Mouse (Mus musculus): Measurements from ENCODE around the gene Syndig1l.

The Syndig1l gene

DNA sequence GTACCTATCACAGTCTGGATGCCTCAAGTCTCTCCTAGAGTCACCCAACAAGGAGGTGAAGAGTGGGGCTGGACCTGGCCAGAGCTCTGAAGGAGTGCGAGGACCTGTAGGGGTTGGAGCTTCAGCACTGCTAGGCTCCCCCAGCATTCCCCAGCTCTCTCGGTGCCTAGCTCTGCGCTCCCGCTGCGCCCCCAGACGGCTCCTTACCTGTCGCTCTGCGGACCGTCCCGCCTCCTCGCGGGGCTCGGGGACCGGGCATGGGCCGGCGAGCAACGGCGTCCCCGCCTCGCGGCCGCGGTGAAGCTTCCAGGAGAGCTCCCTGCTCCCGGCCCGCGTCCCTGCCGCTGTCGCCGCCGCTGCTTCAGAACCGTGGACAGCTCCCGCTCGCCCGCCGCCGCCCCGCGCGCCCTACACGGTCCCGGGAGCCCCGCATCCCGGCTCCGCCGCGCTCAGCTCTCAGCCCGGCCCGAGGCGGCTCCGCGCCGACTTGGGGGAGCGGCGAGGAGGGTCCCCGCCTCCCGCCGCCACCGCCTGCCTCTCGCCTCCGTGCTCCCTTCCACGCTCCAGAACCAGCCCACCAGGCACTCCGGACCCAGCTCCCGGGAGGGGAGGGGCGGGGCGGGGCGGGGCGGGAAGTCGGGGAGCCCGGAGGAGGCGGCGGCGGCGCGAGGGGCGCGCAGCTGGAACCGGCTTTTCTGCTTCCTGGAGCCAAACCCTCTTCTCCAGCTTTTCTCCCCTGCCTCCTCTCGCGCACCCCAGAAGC is at the start of gene Syndig1l:
Gene Syndig1l (minus strand): TSS at position 513 of the 763 bp plus-strand sequence.
- ChIA-PET POLR2A (interaction anchor here (0.6 to 2.3 kb wide), 23 partner anchors 9 to 209 kb away, joined by 3 to 12 read pairs (median 4); partner anchors contain the start of genes Isca2 (in 2 of the 4) and Npc2 (in 2 of the 4)), CTCF (interaction anchor here (0.5 to 2.0 kb wide), 15 partner anchors 11 to 1720 kb away, joined by 3 to 20 read pairs (median 4); partner anchors contain the start of gene Ltbp2 (in 1 of the 4))

DNA sequence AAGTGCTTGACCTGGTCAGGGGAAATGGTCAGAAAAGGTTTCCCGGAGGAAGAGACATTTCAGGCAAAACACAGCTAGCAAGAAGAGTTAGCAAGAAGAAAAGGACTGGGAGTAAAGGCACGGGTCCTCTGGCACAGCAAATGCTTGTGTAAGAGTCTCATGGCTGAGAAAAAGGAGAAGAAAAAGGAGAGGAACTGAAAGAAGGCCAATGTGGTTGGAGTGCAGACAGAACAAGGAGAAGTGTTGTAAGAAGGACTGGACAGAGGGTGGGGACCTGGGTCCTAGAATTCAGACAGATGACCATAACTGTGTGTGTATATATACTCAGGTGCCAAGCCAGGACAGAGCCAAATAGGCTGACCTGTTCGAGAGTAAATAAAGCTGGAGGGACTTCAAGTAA is 49.5 kb upstream of the Syndig1l start:
- ChIA-PET CTCF (interaction anchor here in 2 of 4 experiments (1.0 to 1.5 kb wide), 2 partner anchors 67 to 94 kb away, joined by 3 to 4 read pairs; no protein-coding TSS in a partner anchor), POLR2A (interaction anchor here in 2 of 4 experiments (0.5 to 15.1 kb wide), 5 partner anchors 13 to 386 kb away, joined by 3 to 161 read pairs (median 4); partner anchors contain the start of genes Isca2 (in 2 of the 2) and Npc2 (in 2 of the 2))

DNA sequence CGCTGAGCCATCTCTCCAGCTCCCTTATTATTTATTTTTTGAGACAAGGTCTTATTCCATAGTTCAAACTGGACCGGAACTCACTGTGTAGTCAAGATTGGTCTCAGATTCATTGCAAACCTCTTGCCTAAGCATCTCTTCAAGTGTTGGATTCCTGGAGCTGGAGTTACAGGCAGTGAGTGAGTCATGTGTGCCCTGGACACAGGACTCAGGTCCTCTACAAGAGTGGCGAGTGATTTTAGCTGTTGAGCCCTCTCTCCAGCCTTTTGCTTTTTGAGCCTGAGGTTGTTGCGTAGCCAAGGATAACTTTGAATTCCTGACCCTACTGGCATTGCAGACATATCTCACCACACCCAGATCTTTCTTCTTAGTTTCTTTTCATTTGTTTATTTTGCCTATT is 47.1 kb upstream of the Syndig1l start:
- ChIA-PET CTCF (interaction anchor here in 3 of 4 experiments (0.6 to 1.6 kb wide), 7 partner anchors 9 to 406 kb away, joined by 3 to 6 read pairs (median 4); no protein-coding TSS in a partner anchor), POLR2A (interaction anchor here in 2 of 4 experiments (0.6 to 0.9 kb wide), 3 partner anchors 19 to 60 kb away, joined by 3 to 4 read pairs (median 3); partner anchors contain the start of genes Isca2 (in 1 of the 2) and Npc2 (in 1 of the 2))

DNA sequence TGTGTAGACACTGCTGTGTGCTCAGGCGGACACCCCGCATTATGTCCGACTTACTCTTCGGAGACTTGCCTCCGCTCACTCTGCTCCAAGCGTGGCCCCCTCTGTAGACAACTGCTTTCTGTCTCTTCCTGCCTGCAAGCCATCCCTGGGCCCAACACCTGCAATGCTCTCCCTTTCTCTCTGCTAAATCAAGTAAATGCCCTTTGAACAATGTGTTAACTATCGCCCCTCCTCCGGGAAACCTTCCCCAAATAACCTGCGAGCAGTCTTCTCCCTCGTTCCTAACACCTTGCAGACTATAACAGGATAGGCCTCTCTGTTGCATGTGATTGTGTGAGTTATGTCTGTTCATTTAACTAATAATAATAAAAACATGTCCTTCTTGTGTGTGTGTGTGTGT is 44.9 kb upstream of the Syndig1l start:
- ChIA-PET CTCF (interaction anchor here in 1 of 4 experiments (1.0 kb wide), 1 partner anchor 73 kb away, joined by 3 read pairs; no protein-coding TSS in a partner anchor), POLR2A (interaction anchor here in 1 of 4 experiments (1.0 to 1.9 kb wide), 2 partner anchors 25 to 57 kb away, joined by 3 to 5 read pairs; no protein-coding TSS in a partner anchor)

DNA sequence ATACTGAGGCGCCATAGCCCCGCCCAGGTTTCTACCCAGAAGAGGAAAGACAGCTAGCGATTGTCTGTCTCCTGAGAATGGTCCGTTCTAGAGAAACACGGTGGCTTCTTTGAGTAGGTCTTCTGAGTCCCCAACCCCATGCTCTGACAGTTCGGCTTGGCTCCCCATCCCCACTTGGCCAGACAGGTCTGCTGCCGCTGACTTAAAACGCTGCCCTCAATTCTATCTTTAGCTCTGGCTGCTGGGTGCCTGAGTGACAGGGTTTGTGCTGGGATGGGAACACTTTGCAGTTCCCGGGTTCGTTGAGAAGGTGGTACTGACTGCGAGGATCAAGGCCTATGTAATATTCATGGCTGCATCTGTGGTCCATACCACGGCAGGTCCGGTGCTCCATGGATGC is 34.7 kb upstream of the Syndig1l start:
- ChIA-PET CTCF (interaction anchor here in 2 of 4 experiments (0.5 to 1.2 kb wide), 4 partner anchors 9 to 168 kb away, joined by 3 to 4 read pairs (median 3); partner anchors contain the start of gene Syndig1l (in 1 of the 2)), POLR2A (interaction anchor here in 2 of 4 experiments (1.0 to 1.4 kb wide), 2 partner anchors 18 to 19 kb away, joined by 3 read pairs; no protein-coding TSS in a partner anchor)

DNA sequence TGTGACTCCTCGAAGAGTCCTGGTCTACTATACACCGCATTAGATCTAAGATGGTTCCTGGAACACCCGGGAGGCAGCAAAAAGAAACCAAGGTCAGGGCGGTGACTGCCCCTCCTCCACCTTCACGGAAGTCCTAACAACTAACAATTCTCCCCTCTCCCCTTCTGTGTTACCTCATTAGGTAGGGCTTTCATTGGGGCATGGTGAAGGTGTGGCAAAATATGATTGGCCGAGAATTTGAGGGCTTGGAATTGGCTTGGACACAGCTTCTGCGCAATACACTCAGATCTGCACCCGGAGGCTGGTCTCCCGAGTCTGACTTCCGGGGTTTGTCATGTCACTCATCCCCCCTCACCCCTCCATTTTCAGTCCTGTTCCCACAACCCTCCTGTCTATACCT is 29.8 kb upstream of the Syndig1l start:
- ChIA-PET CTCF (interaction anchor here in 3 of 4 experiments (0.6 to 2.0 kb wide), 5 partner anchors 27 to 148 kb away, joined by 3 to 6 read pairs (median 5); partner anchors contain the start of gene Ltbp2 (in 1 of the 3)), POLR2A (interaction anchor here in 2 of 4 experiments (0.6 to 2.3 kb wide), 8 partner anchors 10 to 277 kb away, joined by 3 to 11 read pairs (median 4); partner anchors contain the start of genes Aldh6a1 (in 1 of the 2), Arel1 (in 1 of the 2), Fcf1 (in 1 of the 2) and Isca2 (in 1 of the 2))

DNA sequence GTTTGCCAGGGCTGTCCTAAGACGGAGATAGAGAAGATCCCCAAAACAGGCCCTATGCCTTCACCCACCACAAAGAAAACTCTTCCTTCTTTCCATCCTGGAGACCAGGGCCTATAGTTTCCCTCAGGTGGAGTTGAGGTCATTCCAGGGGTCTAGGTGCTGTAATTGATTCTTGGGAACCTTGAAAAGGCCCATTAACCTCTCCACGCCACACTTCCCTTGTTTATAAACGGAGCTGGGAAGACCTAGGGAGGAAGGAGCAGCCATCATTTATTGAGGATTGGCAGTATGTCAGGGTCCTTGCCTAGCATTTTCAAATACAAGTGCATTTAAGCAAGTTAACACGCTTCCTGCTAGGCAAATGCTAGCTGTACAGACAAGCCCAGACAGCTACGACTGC is 28.8 kb upstream of the Syndig1l start:
- POLR2A ChIA-PET: interaction anchor here in 2 of 4 experiments (0.8 to 2.3 kb wide), 4 partner anchors 21 to 232 kb away, joined by 3 to 11 read pairs (median 3); partner anchors contain the start of genes Isca2 (in 1 of the 2) and Npc2 (in 1 of the 2)
- CTCF ChIA-PET: interaction anchor here (0.5 to 2.0 kb wide), 5 partner anchors 28 to 241 kb away, joined by 3 to 6 read pairs (median 5); partner anchors contain the start of gene Ltbp2 (in 1 of the 4)

DNA sequence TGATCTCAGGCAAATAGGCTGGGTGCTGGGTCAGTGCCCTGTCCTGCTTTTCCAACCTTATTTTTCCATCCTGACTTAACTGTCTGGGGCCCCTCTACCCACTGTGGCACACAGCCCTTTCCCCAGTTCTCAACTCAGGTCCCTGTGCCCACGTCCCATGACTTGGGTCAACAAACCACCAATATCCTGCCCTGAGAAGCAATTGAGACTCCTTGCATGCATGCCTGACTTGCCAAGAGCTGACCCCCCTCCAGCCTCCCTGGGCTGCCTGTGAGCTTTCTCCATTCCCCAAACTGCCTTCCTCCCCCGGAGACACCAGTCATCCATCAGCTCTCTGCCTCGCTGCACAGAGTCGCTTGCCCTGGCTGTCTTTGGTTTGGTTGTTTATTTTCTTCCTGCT is 28.4 kb upstream of the Syndig1l start:
- ChIA-PET POLR2A (interaction anchor here in 2 of 4 experiments (0.8 to 2.3 kb wide), 4 partner anchors 21 to 232 kb away, joined by 3 to 11 read pairs (median 3); partner anchors contain the start of genes Isca2 (in 1 of the 2) and Npc2 (in 1 of the 2)), CTCF (interaction anchor here (0.5 to 2.0 kb wide), 5 partner anchors 28 to 241 kb away, joined by 3 to 6 read pairs (median 5); partner anchors contain the start of gene Ltbp2 (in 1 of the 4))

DNA sequence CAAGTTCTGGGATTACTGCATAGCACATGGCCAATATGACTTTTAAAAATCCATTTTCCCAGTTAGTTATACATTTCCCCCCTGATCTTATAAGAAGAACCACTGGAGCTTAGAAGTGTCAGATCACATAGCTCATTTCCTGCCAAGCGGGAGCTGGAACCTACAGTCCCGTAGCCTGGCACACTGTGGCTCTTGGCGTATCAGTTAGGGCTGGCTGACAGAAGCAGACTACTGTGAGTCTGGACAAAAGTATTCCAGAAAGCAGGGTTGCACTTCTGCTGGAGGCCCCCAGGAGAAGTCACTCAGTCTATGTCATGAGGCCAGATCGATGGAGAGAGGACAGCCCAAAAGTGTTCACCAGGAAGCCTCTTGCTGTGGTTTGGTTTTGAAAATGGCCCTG is 27.8 kb upstream of the Syndig1l start:
- ChIA-PET CTCF (no interaction called here), POLR2A (no interaction called here)

DNA sequence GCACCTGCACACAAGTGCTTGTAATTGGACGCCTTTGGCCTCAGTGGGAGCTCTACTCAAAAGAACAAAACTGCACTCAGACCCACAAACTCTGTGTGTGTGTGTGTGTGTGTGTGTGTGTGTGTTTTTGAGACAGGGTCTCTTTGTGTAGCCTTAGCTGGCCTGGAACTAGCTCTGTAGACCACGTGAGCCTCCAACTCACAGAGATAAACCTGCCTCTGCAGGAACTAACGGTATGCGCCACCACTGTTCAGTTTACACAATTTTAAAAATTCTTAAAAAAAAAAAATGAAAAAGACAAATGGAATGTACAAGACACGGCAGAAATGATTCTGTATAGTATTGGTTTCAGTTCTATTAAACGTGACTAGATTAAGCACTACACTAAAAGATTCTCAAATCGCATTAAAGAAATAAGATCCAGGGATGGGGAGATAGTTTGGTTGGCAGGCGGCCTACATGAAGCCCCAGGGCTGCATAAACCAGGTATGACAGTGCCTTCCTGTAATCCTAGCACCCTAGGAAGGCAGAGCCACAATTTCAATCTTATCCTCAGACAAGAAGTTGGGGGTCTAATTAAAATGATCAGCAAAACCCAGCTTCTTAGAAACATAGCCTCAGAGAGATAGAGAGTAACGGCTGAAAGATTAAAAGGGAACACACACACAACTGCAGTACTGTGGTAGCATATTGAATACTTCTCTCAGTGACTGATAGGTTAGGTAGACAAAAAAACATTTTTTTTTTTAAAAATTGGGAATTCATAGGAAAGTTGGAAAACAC is 20.0 kb upstream of the Syndig1l start:
- CTCF ChIA-PET: interaction anchor here in 3 of 4 experiments (0.5 to 1.2 kb wide), 4 partner anchors 48 to 132 kb away, joined by 3 to 4 read pairs (median 4); no protein-coding TSS in a partner anchor
- POLR2A ChIA-PET: interaction anchor here in 3 of 4 experiments (0.6 to 1.6 kb wide), 9 partner anchors 10 to 803 kb away, joined by 3 to 7 read pairs (median 4); partner anchors contain the start of gene Syndig1l (in 1 of the 3)

DNA sequence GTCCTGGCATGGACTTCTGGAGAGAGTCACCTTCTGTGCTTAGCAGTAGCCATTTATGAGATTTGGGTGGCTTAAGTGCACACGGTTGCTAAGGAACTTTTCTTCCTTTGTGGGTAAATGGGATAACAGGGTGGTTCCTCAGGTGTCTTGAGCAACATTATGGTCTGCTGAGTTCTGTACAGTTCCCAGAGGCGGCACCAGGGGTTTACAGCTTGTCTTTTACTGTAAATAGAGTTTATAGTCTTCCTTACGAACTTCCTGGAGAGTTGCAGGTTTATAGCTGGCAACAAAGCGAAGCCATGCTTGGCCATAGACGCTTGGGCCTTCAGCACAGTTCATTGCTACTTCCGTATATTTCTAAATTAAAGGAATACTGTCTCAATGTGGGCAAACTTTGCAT is 15.9 kb upstream of the Syndig1l start:
- POLR2A ChIA-PET: no interaction called here
- CTCF ChIA-PET: no interaction called here

DNA sequence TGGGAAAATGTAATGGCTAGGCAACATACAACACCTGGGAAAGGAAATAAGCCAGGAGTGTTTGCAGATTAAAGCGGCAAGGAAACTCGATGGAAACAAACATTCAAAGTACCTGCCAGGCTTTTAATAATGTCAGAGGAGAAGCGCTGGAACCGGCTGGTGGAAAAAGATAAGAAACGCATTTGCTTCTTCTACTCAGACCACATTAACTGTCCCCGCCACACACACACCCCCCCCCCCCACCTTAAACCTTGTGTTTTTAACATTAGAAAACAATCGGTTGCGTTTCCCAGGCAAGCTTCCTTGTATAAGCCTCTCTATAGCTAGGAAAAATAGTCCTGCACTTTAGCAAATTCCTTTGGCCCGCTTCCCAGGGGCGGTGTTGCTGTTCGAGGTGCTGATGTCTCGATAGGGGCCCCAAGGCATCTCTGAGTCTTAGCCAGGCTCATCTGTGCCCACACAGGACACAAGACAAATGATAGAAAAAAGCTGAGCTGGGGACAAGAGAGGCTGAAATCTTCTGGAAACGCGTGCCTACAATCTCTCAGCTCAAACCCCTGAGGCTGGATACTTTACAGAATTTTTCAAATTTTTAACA is 11.3 kb upstream of the Syndig1l start:
- ChIA-PET CTCF (interaction anchor here in 3 of 4 experiments (0.6 to 1.4 kb wide), 4 partner anchors 11 to 69 kb away, joined by 3 to 5 read pairs (median 4); partner anchors contain the start of gene Syndig1l (in 1 of the 3)), POLR2A (interaction anchor here in 1 of 4 experiments (0.6 kb wide), 1 partner anchor 522 kb away, joined by 3 read pairs; no protein-coding TSS in a partner anchor)

DNA sequence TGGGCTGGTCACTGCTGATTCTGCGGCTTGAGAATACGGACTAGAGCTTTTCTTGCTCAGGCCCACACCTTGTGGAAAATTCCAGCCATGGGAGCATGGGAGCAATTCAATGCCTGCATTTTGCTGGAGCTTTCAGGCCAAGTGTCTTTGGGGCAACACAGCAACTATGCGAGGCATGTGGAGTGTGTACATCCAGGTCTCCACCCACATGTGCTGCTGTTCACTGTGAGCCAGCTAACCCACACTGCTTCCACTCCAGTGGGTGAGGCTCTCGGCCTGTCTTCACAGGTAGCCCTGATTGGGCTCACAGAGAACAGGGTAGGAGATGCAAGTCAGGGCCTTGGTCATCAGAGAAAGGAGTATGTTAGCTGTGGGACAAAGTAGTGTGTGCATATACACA is 9.2 kb upstream of the Syndig1l start:
- ChIA-PET CTCF (interaction anchor here in 1 of 4 experiments (0.6 kb wide), 1 partner anchor 14 kb away, joined by 6 read pairs; no protein-coding TSS in a partner anchor), POLR2A (interaction anchor here in 1 of 4 experiments (0.8 to 1.0 kb wide), 2 partner anchors 9 to 40 kb away, joined by 3 read pairs; partner anchors contain the start of gene Syndig1l)

DNA sequence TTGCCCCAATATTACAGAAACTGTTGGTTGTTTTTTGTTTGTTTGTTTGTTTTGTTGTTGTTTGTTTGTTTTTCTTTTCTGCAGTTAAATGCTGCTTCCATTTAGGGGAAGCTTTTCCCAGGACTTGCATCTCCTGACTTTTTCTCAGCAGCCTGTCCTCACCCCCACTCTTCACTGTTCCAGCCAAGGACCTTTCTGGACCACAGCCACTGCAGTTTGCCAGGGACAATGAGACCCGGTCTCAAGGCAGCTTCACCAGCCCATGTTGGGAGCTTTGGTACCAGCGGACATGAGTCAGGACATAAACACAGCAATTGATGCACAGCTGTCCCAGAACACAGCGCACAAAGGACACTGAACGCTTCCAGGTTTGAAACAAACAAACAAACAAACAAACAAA is 8.3 kb upstream of the Syndig1l start:
- CTCF ChIA-PET: interaction anchor here in 3 of 4 experiments (0.6 to 1.0 kb wide), 3 partner anchors 16 to 78 kb away, joined by 3 to 5 read pairs (median 3); no protein-coding TSS in a partner anchor
- POLR2A ChIA-PET: interaction anchor here in 1 of 4 experiments (0.7 to 1.2 kb wide), 5 partner anchors 9 to 277 kb away, joined by 3 to 5 read pairs (median 3); partner anchors contain the start of gene Syndig1l

DNA sequence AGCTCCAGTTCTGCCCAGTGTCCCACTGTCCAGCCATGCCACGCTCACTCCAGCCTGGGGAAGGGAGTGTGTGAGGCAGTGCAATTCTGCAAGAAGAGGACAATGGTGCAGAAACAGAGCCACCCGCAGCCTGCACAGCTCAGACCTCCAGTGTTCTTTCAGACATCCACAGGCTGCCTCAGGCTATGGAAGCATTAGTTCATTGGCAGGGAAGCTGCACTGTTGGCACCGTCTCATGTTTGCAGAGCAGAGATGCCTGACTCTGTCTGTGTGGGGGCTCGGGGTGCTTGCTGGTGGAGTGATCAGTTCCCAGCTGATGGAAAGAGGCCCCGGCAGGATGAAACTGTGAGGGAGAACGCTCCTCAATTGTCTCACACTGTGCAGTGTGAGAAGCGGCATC is 4.0 kb upstream of the Syndig1l start:
- CTCF ChIA-PET: interaction anchor here in 2 of 4 experiments (0.6 to 1.4 kb wide), 2 partner anchors 32 to 174 kb away, joined by 3 read pairs; partner anchors contain the start of gene Ltbp2 (in 1 of the 2)

DNA sequence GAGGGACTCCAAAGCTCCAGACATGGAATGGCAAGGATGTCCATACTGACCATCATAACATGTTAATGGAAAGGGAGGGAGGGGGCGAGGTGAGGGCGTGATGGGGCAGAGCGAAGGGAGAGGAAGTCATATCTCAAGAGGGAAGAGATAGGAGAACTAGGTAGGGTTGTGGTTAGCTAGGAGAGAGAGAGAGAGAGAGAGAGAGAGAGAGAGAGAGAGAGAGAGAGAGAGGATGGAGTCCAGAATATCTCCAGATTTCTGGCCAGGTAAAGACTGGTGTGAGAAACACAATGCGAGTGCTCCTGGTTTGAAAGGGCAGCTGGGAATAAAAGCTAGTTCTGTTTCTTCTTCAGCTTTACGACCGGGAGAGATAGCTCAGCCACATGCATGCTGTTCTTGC is 6.5 kb downstream of the Syndig1l start:
- CTCF ChIA-PET: interaction anchor here in 2 of 4 experiments (0.7 to 0.9 kb wide), 2 partner anchors 38 to 59 kb away, joined by 3 to 5 read pairs; no protein-coding TSS in a partner anchor
- POLR2A ChIA-PET: interaction anchor here in 2 of 4 experiments (0.5 to 1.3 kb wide), 7 partner anchors 10 to 1346 kb away, joined by 3 to 5 read pairs (median 3); partner anchors contain the start of gene Ltbp2 (in 1 of the 2)

More for the DNA sequence above, 4.0 kb upstream of the Syndig1l start:
- POLR2A ChIA-PET: interaction anchor here in 1 of 4 experiments (1.0 to 1.2 kb wide), 2 partner anchors 11 to 15 kb away, joined by 4 to 5 read pairs; no protein-coding TSS in a partner anchor

All from embryonic stem cell, embryonic (primary cell).